Mouse (Mus musculus) R1 (cell line): Measurements from ENCODE around the gene Farp1.

Experiments used
- DNase-seq: peaks from one replicate; pipeline ENCODE4 v3.0.0-alpha.2; 2018; ENCODE audit warnings: low read depth, low spot score

The Farp1 gene

GRCm38 (mm10) chr14:121181798-121182197, 146.8 kb downstream of the Farp1 start:
- no peak for DNase-seq

GRCm38 (mm10) chr14:121182967-121183366, 148.0 kb downstream of the Farp1 start:
- DNase-seq: no peak

- DNase-seq: no peak
These were observed 148.6 kb downstream of the Farp1 start for GRCm38 (mm10) chr14:121183414-121184130.

GRCm38 (mm10) chr14:121184351-121184750, 149.4 kb downstream of the Farp1 start:
- no peak for DNase-seq

DNA sequence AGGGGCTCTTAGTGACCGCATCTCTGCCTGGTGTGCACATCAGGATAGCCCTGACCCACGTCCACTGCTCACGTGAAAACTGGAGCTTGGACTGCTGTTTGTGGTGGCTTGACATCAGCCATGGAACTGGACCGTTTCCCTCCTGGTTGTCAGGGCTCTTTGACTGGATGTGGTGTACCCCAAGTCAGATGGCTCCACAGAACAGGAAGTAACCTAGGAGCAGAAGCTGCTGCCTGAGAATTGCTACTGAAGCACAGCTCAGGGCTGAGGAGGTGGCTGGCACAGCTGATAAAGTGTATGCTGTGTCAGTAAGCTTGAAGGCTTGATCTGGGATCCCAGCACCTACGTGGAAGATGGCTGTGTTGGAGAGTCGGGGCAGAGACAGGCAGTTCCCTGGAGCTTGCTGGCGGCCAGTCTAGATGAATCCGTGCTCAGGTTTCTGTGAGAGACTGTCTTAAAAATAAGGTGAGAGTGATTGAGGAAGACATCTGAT, 151.4 kb downstream of the Farp1 start:
- no peak for DNase-seq

GRCm38 (mm10) chr14:121189840-121190239, 154.8 kb downstream of the Farp1 start:
- peak; percentile 59 for DNase-seq

DNA sequence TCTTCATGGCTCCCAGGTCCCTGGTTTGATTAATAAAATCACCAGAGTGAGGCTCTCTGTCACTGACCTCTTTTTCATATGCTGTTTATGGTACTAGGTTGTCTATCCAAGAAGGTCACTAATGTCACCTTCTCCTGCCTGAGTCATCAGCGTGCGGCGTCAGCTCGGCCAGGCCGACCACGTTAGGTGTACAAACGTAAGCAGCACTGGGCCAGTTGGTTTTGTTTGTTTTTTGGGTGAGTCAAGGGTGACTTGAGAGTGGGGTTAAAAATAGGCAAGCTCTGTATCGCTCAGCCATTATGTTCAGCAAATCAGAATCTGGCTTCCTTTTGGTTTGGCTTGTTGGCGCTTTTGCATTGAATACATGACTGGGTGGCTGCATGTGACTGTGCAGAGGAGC, 155.4 kb downstream of the Farp1 start:
- no peak for DNase-seq

DNA sequence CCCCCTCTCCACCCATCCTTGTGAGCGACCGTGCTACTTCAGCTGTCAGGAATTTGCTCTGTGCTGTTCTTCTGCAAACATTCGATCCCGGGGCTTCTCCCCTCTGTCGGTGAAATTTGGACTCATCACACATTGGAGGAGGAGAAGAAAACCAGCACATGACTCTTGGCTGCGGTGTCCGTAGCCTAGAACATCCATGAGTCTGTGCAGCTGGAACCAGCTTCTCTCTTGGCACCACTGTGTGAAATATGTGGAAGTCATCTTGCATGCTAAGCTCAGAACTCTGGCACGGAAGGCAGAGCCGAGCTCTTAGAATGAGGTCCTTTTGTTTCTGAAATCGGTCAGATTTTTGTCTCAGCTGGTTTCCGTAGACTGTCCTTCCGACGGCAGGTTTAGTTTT, 156.7 kb downstream of the Farp1 start:
- DNase-seq: no peak

- DNase-seq: no peak
These were observed 157.4 kb downstream of the Farp1 start for GRCm38 (mm10) chr14:121192394-121192793.

GRCm38 (mm10) chr14:121193981-121194380, 159.0 kb downstream of the Farp1 start:
- no peak for DNase-seq

GRCm38 (mm10) chr14:121198915-121199572, 164.0 kb downstream of the Farp1 start:
- no peak for DNase-seq

DNA sequence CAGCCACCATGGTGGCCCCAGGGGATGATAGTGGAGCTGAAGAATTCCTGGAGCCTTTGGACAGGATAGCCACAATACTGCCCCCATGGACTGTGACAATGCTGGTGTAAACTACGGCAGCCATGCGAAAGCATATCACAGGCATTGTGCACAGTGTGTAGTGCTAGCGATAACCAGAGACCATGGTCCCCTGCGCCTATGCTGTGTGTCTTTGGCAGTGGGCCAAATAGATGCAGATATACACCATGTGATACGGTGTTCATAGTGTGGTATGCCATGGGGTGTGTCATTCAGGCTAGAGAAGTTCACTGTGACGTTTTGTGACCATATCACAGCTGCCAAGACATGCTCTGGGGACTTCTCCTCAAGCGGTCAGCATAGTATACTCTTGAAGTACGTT, 164.8 kb downstream of the Farp1 start:
- DNase-seq: no peak

DNA sequence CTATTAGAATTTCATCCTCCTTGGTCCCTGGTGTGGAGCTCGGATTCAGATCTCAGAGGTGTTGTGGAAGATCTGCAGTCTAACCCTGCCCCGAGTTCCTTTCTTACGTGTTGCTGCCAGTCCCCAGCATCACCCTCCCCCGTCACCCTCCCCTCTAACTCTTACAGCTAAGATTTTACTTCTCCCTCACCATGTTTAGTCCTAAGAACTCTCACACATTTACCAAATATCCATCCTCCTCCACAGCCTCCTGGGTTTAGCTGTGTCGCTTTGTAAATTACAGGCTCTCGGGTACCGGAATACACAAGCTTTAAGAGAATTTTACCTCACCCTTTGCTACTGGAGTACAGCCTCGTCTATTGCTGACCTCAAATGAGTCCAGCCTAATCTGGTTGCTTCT, 165.4 kb downstream of the Farp1 start:
- DNase-seq: no peak

DNA sequence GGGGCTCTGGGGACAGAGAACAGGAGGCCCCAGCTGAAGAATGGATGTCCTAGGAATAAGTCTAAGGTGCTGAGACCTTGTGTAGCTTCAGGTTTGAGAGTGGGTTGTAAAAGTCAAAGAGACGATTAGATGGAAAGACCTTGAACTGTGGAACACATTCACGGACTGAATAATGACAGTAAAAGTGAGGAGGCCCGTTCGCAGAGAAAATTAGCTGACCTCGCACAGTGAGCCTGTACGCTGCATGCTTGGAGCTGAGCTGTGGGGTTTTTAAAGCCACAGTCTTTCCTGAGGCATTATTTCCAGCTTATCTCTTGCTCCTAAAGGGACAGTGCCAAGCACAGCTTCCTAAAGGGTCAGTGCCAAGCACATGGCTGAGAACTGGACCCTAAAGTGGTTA, 166.2 kb downstream of the Farp1 start:
- DNase-seq: no peak

DNA sequence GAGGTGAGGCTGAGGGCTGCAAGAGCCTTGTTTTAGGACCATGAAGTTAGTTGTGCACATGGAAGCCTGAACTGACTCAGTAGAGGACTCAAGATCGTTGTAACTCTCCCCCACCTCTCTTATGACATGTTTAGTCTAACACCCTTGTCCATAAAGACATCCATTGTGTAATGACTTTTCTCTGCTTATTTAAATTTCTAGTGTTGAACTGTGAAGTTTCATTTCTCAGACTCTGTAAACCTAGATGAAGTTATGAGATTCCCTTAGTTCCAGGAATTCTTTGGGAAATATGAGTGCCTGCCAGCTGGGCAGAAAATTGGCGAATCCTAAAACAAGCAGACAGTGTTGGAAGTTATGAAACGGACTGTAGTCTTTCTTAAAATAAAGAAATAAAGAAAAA, 170.5 kb downstream of the Farp1 start:
- DNase-seq: no peak

GRCm38 (mm10) chr14:121207441-121208158, 172.6 kb downstream of the Farp1 start:
- peak; percentile 43 for DNase-seq

DNA sequence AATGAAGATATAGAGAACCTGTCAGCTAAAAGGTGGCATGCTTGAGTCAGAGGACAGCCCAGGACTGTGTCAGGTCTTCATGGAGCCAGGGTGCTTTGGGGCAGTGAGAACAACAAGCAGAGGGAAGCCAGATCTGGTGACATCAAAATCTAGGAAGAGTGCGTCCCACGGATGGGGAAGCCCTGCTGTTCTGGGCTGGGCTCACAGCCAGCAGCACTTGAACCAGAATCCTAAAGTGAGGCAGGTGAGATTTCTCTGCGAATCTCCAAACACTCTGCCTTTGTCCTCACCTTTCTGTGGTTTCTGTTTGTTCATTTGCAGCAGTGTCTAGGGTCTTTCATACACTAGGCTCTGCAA, 173.1 kb downstream of the Farp1 start:
- no peak for DNase-seq

- no peak for DNase-seq
These were observed 175.3 kb downstream of the Farp1 start for GRCm38 (mm10) chr14:121210318-121210717.

DNA sequence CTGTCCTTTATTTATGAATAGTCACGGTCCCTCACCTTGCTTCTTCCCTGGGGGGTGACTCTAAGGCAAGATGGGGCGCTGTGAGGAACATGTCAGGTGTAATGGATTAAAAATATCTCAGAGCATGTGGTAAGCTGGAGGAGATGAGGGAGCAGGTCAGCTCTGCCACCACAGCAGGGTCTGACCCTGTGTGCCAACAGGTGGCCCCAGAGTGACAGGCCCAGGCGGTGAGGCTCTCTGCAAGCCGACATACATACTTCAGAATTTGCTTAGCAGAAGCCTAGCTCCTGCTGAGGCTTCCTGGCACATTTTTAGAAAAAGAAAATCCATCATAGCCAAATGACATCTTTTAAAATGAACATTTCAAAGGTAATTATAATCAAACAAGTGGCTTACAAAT, 178.7 kb downstream of the Farp1 start:
- no peak for DNase-seq

GRCm38 (mm10) chr14:121214636-121215257, 179.7 kb downstream of the Farp1 start:
- peak; percentile 44 for DNase-seq

DNA sequence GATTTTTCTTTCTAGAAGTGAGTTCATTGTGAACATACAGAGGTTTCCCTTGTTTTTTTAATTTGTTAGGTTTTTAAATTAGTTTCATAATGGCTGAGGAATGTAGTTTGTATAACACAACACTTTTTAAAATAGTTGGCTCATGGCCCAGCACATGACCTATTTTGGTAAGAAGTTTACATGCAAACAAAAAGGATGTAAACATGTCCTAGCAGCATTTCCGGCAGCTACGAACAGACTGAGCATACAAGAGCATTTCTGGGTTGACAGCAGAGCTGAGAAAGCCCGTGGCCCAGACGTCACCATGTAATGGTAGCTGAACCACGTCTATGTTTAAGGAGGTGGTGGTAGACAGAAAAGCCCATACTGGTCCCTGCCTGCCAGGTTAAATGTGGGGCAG, 180.8 kb downstream of the Farp1 start:
- DNase-seq: no peak

DNA sequence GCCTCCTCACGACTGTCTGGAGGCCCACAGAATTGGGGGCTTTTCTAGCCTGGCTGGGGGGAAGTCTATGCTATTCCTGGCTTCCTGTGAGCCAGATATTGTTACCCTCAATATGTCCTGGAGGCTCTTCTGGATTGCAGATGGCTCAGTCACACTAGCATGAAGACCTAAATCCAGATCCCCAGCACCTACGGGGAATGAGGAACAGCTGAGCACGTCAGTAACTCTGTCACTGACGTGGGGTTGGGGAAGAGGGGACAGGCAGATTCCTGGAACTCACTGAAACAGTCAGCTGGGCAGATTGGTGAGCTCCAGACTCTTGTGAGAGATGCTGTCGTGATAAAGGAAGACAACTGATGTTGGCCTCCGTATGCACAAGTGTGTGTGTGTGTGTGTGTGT, 181.7 kb downstream of the Farp1 start:
- DNase-seq: no peak
